Mouse (Mus musculus): Measurements from ENCODE around the gene Smok3a. TPM values are rescaled to one million over a fixed set of nuclear protein-coding genes. Genes with fewer than 3 reads are reported as not detected.
"Not testable (repeated sequence)": the region's sequence is repeated elsewhere in the genome, so short reads cannot be mapped to it uniquely, and the experiment has no call there.

Gene Smok3a
- polyA plus RNA-seq, 1 experiment, result not detected

DNA sequence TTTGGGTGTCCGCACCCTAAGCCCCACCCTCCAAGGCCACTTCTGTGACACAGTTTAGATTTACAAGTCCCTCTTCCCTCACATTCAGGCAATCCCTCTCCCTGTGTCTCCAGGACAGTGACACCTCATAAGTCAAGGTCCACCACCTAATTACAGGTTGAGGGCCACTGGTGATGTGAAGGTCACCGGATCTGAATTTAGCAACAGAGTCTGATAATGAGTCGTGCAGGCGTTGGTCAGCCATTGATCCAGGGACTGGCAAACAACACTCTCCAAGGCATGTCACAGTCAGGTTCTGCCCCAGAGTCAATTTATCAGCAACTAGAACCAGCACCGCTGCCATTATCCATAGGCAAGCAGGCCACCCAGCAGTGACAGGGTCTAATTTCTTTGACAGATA lies 8.7 kb upstream of the Smok3a start:
- Histone ChIP-seq H3K27ac (ENCODE audit: insufficient read depth, low read depth, low read length) (no peak overlapping the region), H3K4me3 (ENCODE audit: insufficient read depth, low read depth, low read length) (no peak overlapping the region), H3K4me1 (ENCODE audit: control insufficient read depth, insufficient read depth, low read length) (no peaks in the 10 kb centered on the region)
- no peak for TF ChIP-seq CTCF (IDR thresholded peaks at IDR 0.05; ENCODE audit: insufficient read depth, low read depth, low read length)
- TF ChIP-seq POLR2A (IDR thresholded peaks at IDR 0.05; ENCODE audit: insufficient read depth, low read depth, low read length), result no peak
- 92% methylated on average over 5 of the region's 5 CpGs for WGBS

DNA sequence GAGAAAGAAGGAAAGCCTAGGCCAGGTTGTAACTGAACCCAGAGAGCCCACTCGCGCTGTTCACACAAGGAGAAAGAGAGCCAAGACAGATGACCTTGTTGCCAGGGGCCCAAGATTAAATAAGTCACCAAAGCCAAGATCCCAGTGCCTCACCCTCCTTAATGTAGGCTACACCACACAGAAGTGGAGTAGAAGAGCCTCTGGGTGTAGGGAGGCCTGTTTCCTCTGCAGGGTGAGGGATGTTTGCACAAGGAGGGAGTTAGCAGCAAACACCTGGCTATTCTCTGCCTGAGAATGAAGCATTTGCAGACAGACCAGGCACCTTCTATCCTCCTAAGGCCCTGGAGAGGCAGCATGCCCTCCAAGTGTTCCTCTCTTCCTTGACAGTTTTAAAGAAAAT lies 4.5 kb upstream of the Smok3a start:
- no peak for TF ChIP-seq CTCF (IDR thresholded peaks at IDR 0.05; ENCODE audit: insufficient read depth, low read depth, low read length)
- TF ChIP-seq POLR2A (IDR thresholded peaks at IDR 0.05; ENCODE audit: insufficient read depth, low read depth, low read length), result no peak
- H3K4me1 ChIP-seq (ENCODE audit: control insufficient read depth, insufficient read depth, low read length), result no peaks in the 10 kb centered on the region
- no peak overlapping the region for H3K4me3 ChIP-seq (ENCODE audit: insufficient read depth, low read depth, low read length)
- 93% methylated on average over 2 of the region's 2 CpGs for WGBS
- H3K27ac ChIP-seq (ENCODE audit: insufficient read depth, low read depth, low read length), result no peak overlapping the region

DNA sequence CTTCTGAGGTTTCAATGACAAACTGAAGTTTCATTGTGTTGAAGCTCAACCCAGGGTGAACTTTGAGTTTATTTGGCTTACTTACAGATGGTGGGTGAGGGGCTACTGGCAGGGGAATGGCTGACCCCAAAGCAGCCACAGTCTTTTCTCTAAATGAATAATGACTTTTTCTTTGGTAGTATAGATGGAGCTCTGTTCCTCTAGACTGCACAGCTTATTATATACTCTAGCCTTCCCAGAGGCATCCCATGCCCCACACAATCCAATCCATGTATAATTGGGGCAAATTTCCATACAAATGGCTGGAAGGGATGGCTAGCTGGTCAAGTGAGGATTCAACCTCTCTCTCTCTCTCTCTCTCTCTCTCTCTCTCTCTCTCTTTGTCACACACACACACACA lies 4.1 kb upstream of the Smok3a start:
- H3K27ac ChIP-seq (ENCODE audit: insufficient read depth, low read depth, low read length), result no peak overlapping the region
- no peak overlapping the region for H3K4me3 ChIP-seq (ENCODE audit: insufficient read depth, low read depth, low read length)
- TF ChIP-seq POLR2A (IDR thresholded peaks at IDR 0.05; ENCODE audit: insufficient read depth, low read depth, low read length) (no peak), CTCF (IDR thresholded peaks at IDR 0.05; ENCODE audit: insufficient read depth, low read depth, low read length) (no peak)
- no peaks in the 10 kb centered on the region for H3K4me1 ChIP-seq (ENCODE audit: control insufficient read depth, insufficient read depth, low read length)

DNA sequence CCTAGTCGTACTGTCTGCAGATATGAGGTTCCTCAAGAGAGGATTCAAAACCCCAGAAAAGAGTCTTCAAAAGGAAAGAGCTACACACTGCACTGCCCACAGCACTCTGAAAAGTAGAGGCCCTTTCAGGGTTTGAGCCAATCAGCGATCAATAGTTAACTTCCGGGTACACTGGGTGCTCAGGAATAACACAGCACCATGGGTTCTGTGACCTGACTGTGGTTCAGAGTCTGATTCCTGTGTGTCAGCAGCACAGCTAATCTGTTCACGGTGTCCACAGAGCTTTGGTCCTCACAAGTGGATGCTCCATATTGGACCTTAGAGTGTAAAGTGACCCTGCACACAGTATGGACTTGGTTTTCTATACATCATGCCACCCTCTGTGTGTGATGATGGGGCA lies 1.5 kb upstream of the Smok3a start:
- H3K4me3 ChIP-seq (ENCODE audit: insufficient read depth, low read depth, low read length); H3K27ac ChIP-seq (ENCODE audit: insufficient read depth, low read depth, low read length); H3K4me1 ChIP-seq (ENCODE audit: control insufficient read depth, insufficient read depth, low read length): not testable (repeated sequence)
- WGBS, result 81% methylated on average over 4 of the region's 4 CpGs

DNA sequence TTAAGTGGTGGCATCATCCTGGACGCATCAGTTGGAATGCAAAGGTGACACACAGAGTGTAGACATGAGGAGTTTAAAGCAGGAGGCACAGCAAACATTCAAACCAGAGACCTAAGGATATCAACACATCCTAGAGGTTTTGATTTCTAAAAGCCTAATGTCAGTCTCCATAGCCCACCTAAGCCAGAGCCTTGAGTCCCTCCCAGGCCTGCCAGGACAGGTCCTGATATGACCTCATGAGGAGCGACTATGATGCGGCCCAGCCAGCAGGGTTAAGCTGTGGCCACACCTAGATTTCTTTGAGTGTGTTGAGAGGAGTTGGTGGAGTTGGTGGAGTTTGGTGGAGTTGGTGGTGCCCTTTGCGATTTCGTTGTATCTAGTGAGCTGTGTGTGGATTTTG lies 31.8 kb downstream of the Smok3a start, which contains the start of gene Smok3c:
Gene Smok3c, plus strand, starts transcription at position 301 of the 400 bp plus-strand sequence.
- not testable (repeated sequence) for H3K27ac ChIP-seq (ENCODE audit: insufficient read depth, low read depth, low read length); H3K4me1 ChIP-seq (ENCODE audit: control insufficient read depth, insufficient read depth, low read length); H3K4me3 ChIP-seq (ENCODE audit: insufficient read depth, low read depth, low read length)
- no CpG with 5 or more reads among the region's 5 CpGs for WGBS

DNA sequence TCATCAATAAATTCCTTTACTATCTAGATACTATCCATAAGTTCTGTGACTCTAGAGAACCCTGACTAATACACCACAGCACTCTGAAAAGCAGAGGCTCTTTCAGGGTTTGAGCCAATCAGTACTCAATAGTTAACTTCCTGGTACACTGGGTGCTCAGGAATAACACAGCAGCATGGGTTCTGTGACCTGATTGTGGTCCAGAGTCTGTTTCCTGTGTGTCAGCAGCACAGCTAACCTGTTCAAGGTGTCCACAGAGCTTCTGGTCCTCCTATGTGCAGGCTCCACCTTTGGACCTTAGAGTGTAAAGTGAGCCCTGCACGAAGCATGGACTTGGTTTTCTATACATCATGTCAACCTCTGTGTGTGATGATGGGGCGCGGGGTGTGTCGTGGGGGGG lies 52.7 kb downstream of the Smok3a start:
- TF ChIP-seq POLR2A (IDR thresholded peaks at IDR 0.05; ENCODE audit: insufficient read depth, low read depth, low read length) (no peak), CTCF (IDR thresholded peaks at IDR 0.05; ENCODE audit: insufficient read depth, low read depth, low read length) (no peak)

DNA sequence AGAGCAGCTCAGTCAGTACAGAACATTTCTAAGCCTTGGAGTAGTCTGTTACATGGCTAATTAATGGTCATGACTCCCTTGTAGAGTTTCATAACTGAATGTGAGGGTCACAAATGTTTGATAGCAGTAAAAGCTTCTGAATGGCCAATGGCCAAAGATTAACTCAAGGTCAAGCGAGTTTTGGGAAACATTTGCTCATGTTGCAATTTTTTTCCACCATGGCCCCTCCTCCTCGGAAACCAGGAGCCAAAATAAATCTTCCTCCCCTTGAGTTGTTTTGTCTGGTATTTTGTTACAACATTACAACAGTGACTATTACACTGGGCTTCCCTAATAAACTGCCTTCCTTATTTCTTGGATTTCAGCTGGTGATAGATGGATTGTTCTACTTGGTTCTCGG lies 54.6 kb downstream of the Smok3a start:
- 70% methylated on average over 3 of the region's 3 CpGs for WGBS
- H3K4me3 ChIP-seq (ENCODE audit: insufficient read depth, low read depth, low read length), result no peak overlapping the region
- H3K4me1 ChIP-seq (ENCODE audit: control insufficient read depth, insufficient read depth, low read length), result no peaks in the 10 kb centered on the region
- no peak for TF ChIP-seq POLR2A (IDR thresholded peaks at IDR 0.05; ENCODE audit: insufficient read depth, low read depth, low read length)
- no peak overlapping the region for H3K27ac ChIP-seq (ENCODE audit: insufficient read depth, low read depth, low read length)

More for the DNA sequence above, 52.7 kb downstream of the Smok3a start:
- H3K4me1 ChIP-seq (ENCODE audit: control insufficient read depth, insufficient read depth, low read length), result no peaks in the 10 kb centered on the region
- WGBS, result 92% methylated on average over 4 of the region's 4 CpGs
- H3K27ac ChIP-seq (ENCODE audit: insufficient read depth, low read depth, low read length), result no peak overlapping the region
- H3K4me3 ChIP-seq (ENCODE audit: insufficient read depth, low read depth, low read length), result no peak overlapping the region

DNA sequence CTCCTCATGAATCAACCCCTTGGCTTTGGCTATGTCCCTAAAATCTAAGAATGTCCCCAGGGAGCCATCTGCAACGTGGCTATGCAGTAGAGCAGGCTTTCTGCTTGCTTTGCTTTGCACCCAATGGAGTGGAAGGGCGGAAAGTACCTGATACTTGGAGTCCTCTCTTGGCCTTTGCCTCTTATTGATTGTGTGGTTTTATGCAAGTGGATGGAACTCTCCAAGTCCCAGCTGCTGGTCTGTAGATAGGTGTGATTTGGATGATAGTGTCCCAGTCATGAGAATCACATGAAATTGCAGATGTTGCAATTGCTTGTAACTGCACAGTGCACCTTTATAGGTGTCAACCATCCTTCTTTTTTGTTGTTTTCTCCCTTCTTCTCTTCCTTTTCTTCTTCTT lies 55.1 kb downstream of the Smok3a start:
- H3K4me1 ChIP-seq (ENCODE audit: control insufficient read depth, insufficient read depth, low read length), result no peaks in the 10 kb centered on the region
- H3K27ac ChIP-seq (ENCODE audit: insufficient read depth, low read depth, low read length), result no peak overlapping the region
- TF ChIP-seq CTCF (IDR thresholded peaks at IDR 0.05; ENCODE audit: insufficient read depth, low read depth, low read length) (no peak), POLR2A (IDR thresholded peaks at IDR 0.05; ENCODE audit: insufficient read depth, low read depth, low read length) (no peak)
- H3K4me3 ChIP-seq (ENCODE audit: insufficient read depth, low read depth, low read length), result no peak overlapping the region
- 58% methylated on average over 2 of the region's 2 CpGs for WGBS

DNA sequence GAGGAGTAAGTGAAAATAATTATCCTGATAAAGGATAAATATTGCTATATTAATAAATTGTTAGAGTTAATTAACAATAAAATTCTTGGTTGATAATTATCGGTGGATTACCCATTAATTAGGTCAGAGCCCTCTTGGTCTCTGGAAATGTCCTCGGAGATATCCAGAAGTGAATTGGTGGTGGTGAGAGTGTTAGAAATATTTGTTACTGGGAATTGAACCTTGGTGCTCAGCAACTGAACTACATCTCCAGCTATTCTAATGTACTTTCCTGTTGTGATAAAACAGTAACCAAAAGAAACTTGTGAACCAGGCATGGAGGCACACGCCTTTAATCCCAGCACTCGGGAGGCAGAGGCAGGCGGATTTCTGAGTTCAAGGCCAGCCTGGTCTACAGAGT lies 59.4 kb downstream of the Smok3a start:
- Histone ChIP-seq H3K4me3 (ENCODE audit: insufficient read depth, low read depth, low read length) (no peak overlapping the region), H3K27ac (ENCODE audit: insufficient read depth, low read depth, low read length) (no peak overlapping the region), H3K4me1 (ENCODE audit: control insufficient read depth, insufficient read depth, low read length) (no peaks in the 10 kb centered on the region)
- 89% methylated on average over 5 of the region's 5 CpGs for WGBS
- TF ChIP-seq CTCF (IDR thresholded peaks at IDR 0.05; ENCODE audit: insufficient read depth, low read depth, low read length) (no peak), POLR2A (IDR thresholded peaks at IDR 0.05; ENCODE audit: insufficient read depth, low read depth, low read length) (no peak)

DNA sequence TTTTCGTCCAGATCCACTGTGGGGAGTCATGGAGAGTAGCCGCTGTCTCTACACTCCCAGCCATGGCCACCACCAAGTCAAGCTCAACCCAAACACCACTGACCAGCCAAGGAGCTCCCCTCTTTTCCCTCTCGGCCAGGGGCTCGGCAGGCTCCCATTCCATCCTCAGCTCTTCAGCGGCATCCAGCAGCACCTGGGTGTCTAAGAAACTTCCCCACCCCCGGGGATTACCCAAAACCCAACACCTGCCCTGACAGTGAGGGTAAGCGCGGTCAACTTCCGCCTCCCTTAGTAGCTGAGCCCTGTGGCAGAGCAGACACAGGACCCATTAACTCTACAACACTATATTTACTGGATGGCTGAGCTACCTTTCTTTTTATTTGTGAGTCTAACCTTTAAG lies 60.4 kb downstream of the Smok3a start:
- no peaks in the 10 kb centered on the region for H3K4me1 ChIP-seq (ENCODE audit: control insufficient read depth, insufficient read depth, low read length)
- no peak for TF ChIP-seq CTCF (IDR thresholded peaks at IDR 0.05; ENCODE audit: insufficient read depth, low read depth, low read length)
- TF ChIP-seq POLR2A (IDR thresholded peaks at IDR 0.05; ENCODE audit: insufficient read depth, low read depth, low read length), result no peak
- WGBS, result 84% methylated on average over 9 of the region's 9 CpGs
- H3K27ac ChIP-seq (ENCODE audit: insufficient read depth, low read depth, low read length), result no peak overlapping the region
- H3K4me3 ChIP-seq (ENCODE audit: insufficient read depth, low read depth, low read length), result no peak overlapping the region
